Mouse (Mus musculus): ENCODE results near the gene Cers2.
"Not testable (repeated sequence)": the region's sequence is repeated elsewhere in the genome, so short reads cannot be mapped to it uniquely, and the experiment has no call there.

Gene Cers2

DNA sequence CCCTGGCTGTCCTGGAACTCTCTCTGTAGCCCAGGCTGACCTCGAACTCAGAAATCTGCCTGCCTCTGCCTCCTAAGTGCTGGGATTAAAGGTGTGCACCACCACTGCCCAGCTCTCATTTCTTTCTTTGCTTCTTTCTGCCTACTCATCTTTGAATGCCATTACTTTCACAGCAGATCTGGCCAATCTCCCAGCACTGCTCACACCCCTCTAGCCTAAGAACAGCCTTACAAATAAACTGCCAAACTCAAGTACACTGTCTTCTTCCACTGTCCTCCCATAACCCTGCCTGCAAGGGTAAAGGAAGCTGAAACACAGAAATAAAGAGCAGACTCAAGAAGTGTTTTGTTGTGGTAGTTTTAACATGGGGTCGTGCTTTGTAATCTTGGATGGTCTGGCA, 43.2 kb downstream of the Cers2 start:
- in situ Hi-C loops (cut with MboI; ENCODE audit: unreplicated experiment in 2 of 2): no loop called here

DNA sequence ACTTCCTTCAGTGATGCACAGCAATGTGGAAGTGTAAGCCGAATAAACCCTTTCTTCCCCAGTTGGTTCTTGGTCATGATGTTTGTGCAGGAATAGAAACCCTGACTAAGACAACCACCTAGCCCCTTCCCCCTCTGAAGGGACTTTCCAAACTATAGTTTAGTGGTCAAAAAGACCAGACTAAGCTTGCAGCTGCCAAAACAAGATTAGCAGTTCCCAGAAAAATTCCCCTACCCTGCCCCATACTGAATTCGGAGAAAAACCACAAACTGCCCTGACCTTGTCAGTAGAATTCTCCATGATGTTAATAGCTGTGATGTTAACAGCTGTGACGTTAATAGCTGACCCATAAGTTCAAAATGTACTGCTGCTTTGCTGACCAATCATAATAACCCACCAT, 45.7 kb downstream of the Cers2 start:
- in situ Hi-C loops (cut with MboI; ENCODE audit: unreplicated experiment in 2 of 2): not testable (repeated sequence)

GRCm38 (mm10) chr3:95370101-95370500, 55.5 kb downstream of the Cers2 start:
- in situ Hi-C loops (cut with MboI; ENCODE audit: unreplicated experiment in 2 of 2): loop anchor here in 1 of 2 experiments (5.0 kb wide), 1 partner anchor 37 kb away; no protein-coding TSS in a partner anchor
